Mouse (Mus musculus) CD4-positive, CD25-positive, alpha-beta regulatory T cell, adult 9 weeks (primary cell): ENCODE data around the gene Aadacl2. TPM values are rescaled to one million over a fixed set of nuclear protein-coding genes. Genes with fewer than 3 reads are reported as not detected.

Experiments used
- polyA plus RNA-seq: library from polyadenylated mRNA; unstranded; fragments of 100-300 nt; shearing (Covaris generic); gene quantifications from one replicate; pipeline ENCODE4 v1.2.1, GENCODE M21; 2017

The Aadacl2 gene
- polyA plus RNA-seq: not detected

DNA sequence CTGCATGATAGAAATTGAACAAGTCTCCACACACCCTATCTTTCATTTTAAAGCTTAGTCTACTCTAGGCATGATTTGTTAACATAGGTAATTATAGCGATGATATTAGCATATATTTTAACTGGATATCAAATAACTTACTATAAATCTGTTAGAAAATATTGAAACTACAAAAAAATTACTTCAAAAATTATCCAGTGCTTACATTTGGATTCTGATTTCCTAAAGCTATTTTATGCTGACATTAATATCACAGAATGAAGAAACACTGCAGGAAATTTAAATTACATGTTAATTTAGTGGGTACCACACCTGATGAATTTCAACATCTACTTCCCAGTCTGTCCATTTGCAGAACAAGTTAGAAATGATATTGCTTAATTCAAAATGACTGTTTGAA is at the start of gene Aadacl2:
Gene Aadacl2 (plus strand): TSS at position 301 of the 400 bp plus-strand sequence.

GRCm38 (mm10) chr3:60025417-60025816 is 18.9 kb downstream of the Aadacl2 start, which contains the start of gene Aadac:
Gene Aadac, plus strand, starts transcription at chr3:60025717.

Other genes with a start within 250 kb of the Aadacl2 start
- gene Gm8298, start 145.7 kb upstream of the Aadacl2 start, polyA plus RNA-seq: not detected
- not detected for gene C130079G13Rik, start 81.5 kb upstream of the Aadacl2 start, polyA plus RNA-seq
- not detected for gene Aadac, start 19.0 kb downstream of the Aadacl2 start, polyA plus RNA-seq
- gene Sucnr1, start 75.1 kb downstream of the Aadacl2 start, polyA plus RNA-seq: not detected